Mouse (Mus musculus) lung, postnatal 14 days (tissue): ENCODE data around the gene Tmtc4.

ENCODE experiments used
- DNase-seq: peaks from one replicate; pipeline ENCODE4 v3.0.0; 2021

Tmtc4 gene

GRCm38 (mm10) chr14:122901177-122901576 is 82.7 kb downstream of the Tmtc4 start:
- no peak for DNase-seq

GRCm38 (mm10) chr14:122900679-122901078 is 83.2 kb downstream of the Tmtc4 start:
- no peak for DNase-seq

- no peak for DNase-seq
Measured at GRCm38 (mm10) chr14:122898550-122898949, 85.3 kb downstream of the Tmtc4 start.

GRCm38 (mm10) chr14:122896106-122896505 is 87.7 kb downstream of the Tmtc4 start:
- DNase-seq = no peak

GRCm38 (mm10) chr14:122891470-122891968 is 92.3 kb downstream of the Tmtc4 start:
- DNase-seq = no peak

- DNase-seq = no peak
Measured at GRCm38 (mm10) chr14:122888480-122888872, 95.4 kb downstream of the Tmtc4 start.

- DNase-seq = no peak
Measured at GRCm38 (mm10) chr14:122887702-122888479, 95.9 kb downstream of the Tmtc4 start.

GRCm38 (mm10) chr14:122887278-122887677 is 96.6 kb downstream of the Tmtc4 start:
- no peak for DNase-seq

GRCm38 (mm10) chr14:122885893-122886292 is 97.9 kb downstream of the Tmtc4 start:
- DNase-seq = no peak

GRCm38 (mm10) chr14:122883821-122884584 is 99.8 kb downstream of the Tmtc4 start:
- DNase-seq = peak; percentile 11

GRCm38 (mm10) chr14:122883410-122883806 is 100.4 kb downstream of the Tmtc4 start:
- no peak for DNase-seq

GRCm38 (mm10) chr14:122882795-122883409 is 100.9 kb downstream of the Tmtc4 start:
- no peak for DNase-seq

GRCm38 (mm10) chr14:122882201-122882639 is 101.6 kb downstream of the Tmtc4 start:
- DNase-seq = no peak

- DNase-seq = no peak
Measured at GRCm38 (mm10) chr14:122881699-122882098, 102.1 kb downstream of the Tmtc4 start.

GRCm38 (mm10) chr14:122880291-122880690 is 103.5 kb downstream of the Tmtc4 start:
- DNase-seq = no peak

- no peak for DNase-seq
Measured at GRCm38 (mm10) chr14:122877787-122878186, 106.0 kb downstream of the Tmtc4 start.

- no peak for DNase-seq
Measured at GRCm38 (mm10) chr14:122876723-122877122, 107.1 kb downstream of the Tmtc4 start.

GRCm38 (mm10) chr14:122876163-122876562 is 107.7 kb downstream of the Tmtc4 start:
- peak; percentile 78 for DNase-seq

GRCm38 (mm10) chr14:122875636-122876035 is 108.2 kb downstream of the Tmtc4 start:
- DNase-seq = no peak

- DNase-seq = no peak
Measured at GRCm38 (mm10) chr14:122875056-122875455, 108.8 kb downstream of the Tmtc4 start.

GRCm38 (mm10) chr14:122872612-122873011 is 111.2 kb downstream of the Tmtc4 start:
- no peak for DNase-seq

- DNase-seq = no peak
Measured at GRCm38 (mm10) chr14:122871841-122872580, 111.8 kb downstream of the Tmtc4 start.

- no peak for DNase-seq
Measured at GRCm38 (mm10) chr14:122869831-122870230, 114.0 kb downstream of the Tmtc4 start.
